17 mouse cellular contexts compared by ENCODE assay signal in the genomic region with DNA sequence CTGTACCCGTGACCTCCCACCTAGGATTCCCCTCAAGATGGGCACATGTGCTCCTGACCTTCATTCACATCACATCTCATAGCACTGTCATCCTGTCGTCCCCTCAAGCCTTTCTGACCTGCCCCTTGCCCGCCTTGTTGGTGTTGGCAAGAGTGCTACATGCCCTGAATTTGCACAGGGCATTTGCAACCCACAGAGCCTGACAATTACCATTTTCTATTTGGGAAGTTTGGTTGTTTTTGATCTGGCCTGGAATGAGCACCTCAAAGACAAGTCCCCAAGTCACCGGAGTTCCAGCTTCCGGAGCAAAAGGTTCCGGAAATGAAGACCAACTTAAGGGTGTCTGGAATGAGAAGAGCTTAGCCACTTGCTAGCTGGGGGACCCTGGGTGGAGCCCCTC. TPM values are rescaled to one million over a fixed set of nuclear protein-coding genes. Genes with fewer than 3 reads are reported as not detected.
A peak's percentile ranks its signal among the peaks of the same experiment; 100 is the strongest.
DNase-seq lines count a peak whose midpoint lies in the region; ATAC-seq lines count a peak whose summit lies in the region.
"Had no signal": no experiment of that assay in that cellular context is flagged by ENCODE, and none has a peak within 500 bp of the region (broad histone marks: within the 10 kb centered on the region; RNA-seq: fewer than 3 reads in every experiment).

A gene (plus strand): TSS at position 301 of the 400 bp plus-strand sequence.

- no peak for DNase-seq in forebrain, embryonic 11.5 days (ENCODE audit: low spot score)
- DNase-seq in heart, postnatal 10 days, result no peak
- DNase-seq in left cerebral cortex, adult 8-10 months (ENCODE audit: low spot score in 2 of 2), result no peak
- no peak for DNase-seq in left cerebral cortex, adult 11 months (ENCODE audit: low spot score)
- no peak for DNase-seq in left cerebral cortex, postnatal 25 days (ENCODE audit: low spot score in 2 of 2)
- DNase-seq in adipocyte (ENCODE audit: low spot score), result no peak
- DNase-seq: adrenal gland, adult 8-10 months; cerebellum, postnatal 25 days; thymus, adult 2 months had no signal

- H3K9ac ChIP-seq in forebrain, embryonic 13.5 days, result no peak within 1 kb of the TSS
- H3K9ac ChIP-seq in forebrain, embryonic 11.5 days (ENCODE audit: low read length), result no peak within 1 kb of the TSS
- no peak within 1 kb of the TSS for H3K9ac ChIP-seq in heart, embryonic 15.5 days
- H3K9ac ChIP-seq: embryonic facial prominence, embryonic 12.5 days; intestine, embryonic 15.5 days; midbrain, embryonic 12.5 days; neural tube, embryonic 13.5 days had no signal

- no peak within 1 kb of the TSS for H3K4me3 ChIP-seq in forebrain, embryonic 13.5 days
- no peak within 1 kb of the TSS for H3K4me3 ChIP-seq in forebrain, embryonic 11.5 days (ENCODE audit: low read depth, low read length)
- no peak within 1 kb of the TSS for H3K4me3 ChIP-seq in heart, embryonic 15.5 days
- H3K4me3 ChIP-seq: embryonic facial prominence, embryonic 12.5 days; intestine, embryonic 15.5 days; midbrain, embryonic 12.5 days; neural tube, embryonic 13.5 days had no signal

- no peaks in the 10 kb centered on the region for H3K27me3 ChIP-seq in forebrain, embryonic 13.5 days
- no peaks in the 10 kb centered on the region for H3K27me3 ChIP-seq in forebrain, embryonic 11.5 days (ENCODE audit: control insufficient read depth, insufficient read depth, low read length)
- no peaks in the 10 kb centered on the region for H3K27me3 ChIP-seq in heart, embryonic 15.5 days
- H3K27me3 ChIP-seq: embryonic facial prominence, embryonic 12.5 days; intestine, embryonic 15.5 days; midbrain, embryonic 12.5 days; neural tube, embryonic 13.5 days had no signal

- no peaks in the 10 kb centered on the region for H3K9me3 ChIP-seq in forebrain, embryonic 13.5 days (replicated peaks)
- no peaks in the 10 kb centered on the region for H3K9me3 ChIP-seq in forebrain, embryonic 11.5 days (ENCODE audit: control insufficient read depth, low read length)
- no peaks in the 10 kb centered on the region for H3K9me3 ChIP-seq in heart, embryonic 15.5 days (replicated peaks)
- H3K9me3 ChIP-seq: embryonic facial prominence, embryonic 12.5 days; intestine, embryonic 15.5 days; midbrain, embryonic 12.5 days; neural tube, embryonic 13.5 days had no signal

- H3K27ac ChIP-seq in forebrain, embryonic 13.5 days, result peak within 1 kb of the TSS; percentile 25; the same call in 1 of the 2 replicates
- no peak within 1 kb of the TSS for H3K27ac ChIP-seq in forebrain, embryonic 11.5 days (ENCODE audit: low read depth, low read length)
- peak within 1 kb of the TSS; percentile 38; the same call in 1 of the 2 replicates for H3K27ac ChIP-seq in heart, embryonic 15.5 days
- H3K27ac ChIP-seq: embryonic facial prominence, embryonic 12.5 days; intestine, embryonic 15.5 days; midbrain, embryonic 12.5 days; neural tube, embryonic 13.5 days had no signal

- H3K4me1 ChIP-seq in forebrain, embryonic 13.5 days, result peaks cover 23% of the 10 kb centered on the region
- peaks cover 4% of the 10 kb centered on the region; the same call in 1 of the 2 replicates for H3K4me1 ChIP-seq in forebrain, embryonic 11.5 days (replicated peaks; ENCODE audit: control insufficient read depth, insufficient read depth, low read length)
- peaks cover 14% of the 10 kb centered on the region for H3K4me1 ChIP-seq in heart, embryonic 15.5 days (replicated peaks)
- H3K4me1 ChIP-seq: embryonic facial prominence, embryonic 12.5 days had no signal

- H3K4me2 ChIP-seq in forebrain, embryonic 13.5 days, result peak within 1 kb of the TSS; percentile 2; the same call in 1 of the 2 replicates
- H3K4me2 ChIP-seq in forebrain, embryonic 11.5 days (ENCODE audit: low read depth, low read length, severe bottlenecking), result no peak within 1 kb of the TSS
- H3K4me2 ChIP-seq in heart, embryonic 15.5 days, result peak within 1 kb of the TSS; percentile 22
- H3K4me2 ChIP-seq: embryonic facial prominence, embryonic 12.5 days; intestine, embryonic 15.5 days; midbrain, embryonic 12.5 days; neural tube, embryonic 13.5 days had no signal

- intact Hi-C loops in heart, postnatal 10 days (cut with DNase I), result loop anchor here (10.0 kb wide), 1 partner anchor 176 kb away; a partner anchor contains a TSS
- intact Hi-C loops in left cerebral cortex, postnatal 25 days (cut with DNase I), result no loop called here

- no peak for ATAC-seq in forebrain, embryonic 13.5 days
- ATAC-seq in forebrain, embryonic 11.5 days (replicated peaks; ENCODE audit: low FRiP score), result no peak
- no peak for ATAC-seq in heart, embryonic 15.5 days (replicated peaks; ENCODE audit: insufficient number of reproducible peaks, insufficient read depth, low FRiP score, low read depth)

- 86% methylated on average over 6 of the region's 6 CpGs for WGBS in forebrain, embryonic 13.5 days
- 84% methylated on average over 6 of the region's 6 CpGs for WGBS in forebrain, embryonic 11.5 days
- WGBS in heart, embryonic 15.5 days, result 55% methylated on average over 6 of the region's 6 CpGs

- H3K36me3 ChIP-seq in forebrain, embryonic 13.5 days (ENCODE audit: poor library complexity, severe bottlenecking), result peaks cover 9% of the 10 kb centered on the region; the same call in 1 of the 2 replicates
- no peaks in the 10 kb centered on the region for H3K36me3 ChIP-seq in forebrain, embryonic 11.5 days (ENCODE audit: control insufficient read depth, insufficient read depth, low read length)
- 0 out of 2 replicates have a peak, but pooled peaks cover 3% of the 10 kb centered on the region for H3K36me3 ChIP-seq in heart, embryonic 15.5 days
- H3K36me3 ChIP-seq: embryonic facial prominence, embryonic 12.5 days; intestine, embryonic 15.5 days had no signal

RNA-seq across cellular contexts. Expression of the gene that starts here (rescaled TPM):
- polyA plus RNA-seq in forebrain, embryonic 13.5 days (2015; fragmentation: Nextera tagmentation; extraction: Ambion mirVana), result 0.84 TPM in 2 replicates
- 0.11 and 0.19 TPM in 2 replicates for polyA plus RNA-seq in forebrain, embryonic 11.5 days (2014; fragmentation: Nextera tagmentation; extraction: Ambion mirVana)
- 1.1 TPM in 2 replicates for polyA plus RNA-seq in heart, embryonic 15.5 days (2015; fragmentation: Nextera tagmentation; extraction: Ambion mirVana)
- 1 to 10 TPM; 2.4 to 3.7 TPM for total RNA-seq in heart, postnatal 10 days (2021)
- 10 to 100 TPM; 15.4 to 20.7 (median 15.9) TPM for total RNA-seq in left cerebral cortex, adult 8-10 months (2022)
- 10 to 100 TPM; 12.2 to 18.0 TPM for total RNA-seq in left cerebral cortex, postnatal 25 days (2021)
- total RNA-seq: granulocyte monocyte progenitor cell, adult 5-6 weeks had no signal
- polyA plus RNA-seq: liver, adult 2 months had no signal
